In genomic region chr7:24971972-24972893, GRCm38 (mm10) we compare ENCODE assay signal across 8 mouse cellular contexts. TPM values are rescaled to one million over a fixed set of nuclear protein-coding genes. Genes with fewer than 3 reads are reported as not detected.
DNase-seq lines count a peak whose midpoint lies in the region; ATAC-seq and TF ChIP-seq lines count a peak whose summit lies in the region.

Gene Rabac1 (minus strand): TSS chr7:24972754.

- under 1% methylated on average over 45 of the region's 45 CpGs for WGBS in hindbrain, embryonic 13.5 days

- ATAC-seq in Patski, result peak; percentile 90
- peak; percentile 93 for ATAC-seq in hindbrain, embryonic 13.5 days (ENCODE audit: low FRiP score)

- peak within 1 kb of the TSS; percentile 67 for H3K4me2 ChIP-seq in hindbrain, embryonic 13.5 days

- peak within 1 kb of the TSS; percentile 80 for H3K4me3 ChIP-seq in hindbrain, embryonic 13.5 days

- peaks cover 14% of the 10 kb centered on the region for H3K36me3 ChIP-seq in hindbrain, embryonic 13.5 days

- no peaks in the 10 kb centered on the region for H3K9me3 ChIP-seq in hindbrain, embryonic 13.5 days

- peaks cover under 1% of the 10 kb centered on the region for H3K27me3 ChIP-seq in Patski
- no peaks in the 10 kb centered on the region for H3K27me3 ChIP-seq in hindbrain, embryonic 13.5 days

- POLR2A ChIA-PET in Patski (lab: Charles Lee), result interaction anchor here (1.1 kb wide), 1 partner anchor 89 kb away, joined by 4 read pairs; the partner anchor contains the start of gene Rps19

- peak; percentile 60 for TF ChIP-seq CTCF in Patski (IDR thresholded peaks at IDR 0.05)

- peaks cover 16% of the 10 kb centered on the region for H3K4me1 ChIP-seq in hindbrain, embryonic 13.5 days (replicated peaks)

- CTCF ChIA-PET in Patski (lab: Charles Lee), result interaction anchor here (0.9 to 1.3 kb wide), 7 partner anchors 13 to 155 kb away, joined by 3 to 5 read pairs (median 3); no protein-coding TSS in a partner anchor

- peak within 1 kb of the TSS; percentile 94 for H3K9ac ChIP-seq in hindbrain, embryonic 13.5 days

- in situ Hi-C loops in Patski (cut with MboI; ENCODE audit: low pct_unique_long_range_greater_than_20kb), result loop anchor here (5.0 kb wide), 1 partner anchor 90 kb away; the partner anchor contains the start of gene Rps19

- H3K27ac ChIP-seq in hindbrain, embryonic 13.5 days, result peak within 1 kb of the TSS; percentile 86

- DNase-seq in Patski (ENCODE audit: low read depth, low spot score), result peak; percentile 75
- DNase-seq in cerebellum, postnatal 14 days, result peak; percentile 91
- DNase-seq in frontal cortex, postnatal 14 days (ENCODE audit: low spot score in 2 of 2), result peak; percentile 88 to 92
- DNase-seq in layer of hippocampus, postnatal 25 days (ENCODE audit: extremely low spot score in 1 of 2, low spot score in 1 of 2), result peak; percentile 80 to 84
- peak; percentile 98 for DNase-seq in lung, postnatal 25 days (ENCODE audit: low spot score)
- peak; percentile 90 for DNase-seq in retina, embryonic 14.5 days (ENCODE audit: low spot score)
- peak; percentile 92 for DNase-seq in thymus, postnatal 4 days

RNA-seq across cellular contexts. Expression of gene Rabac1, which starts in this region (rescaled TPM):
- polyA plus RNA-seq in Patski (2021), result 211 TPM
- 220 and 226 TPM in 2 replicates for polyA plus RNA-seq in hindbrain, embryonic 13.5 days (2015; fragmentation: Nextera tagmentation; extraction: Ambion mirVana)
- total RNA-seq in layer of hippocampus, postnatal 25 days (2021), result 100 to 1,000 TPM; 270 to 302 TPM

Comparison
In these comparisons a context has a peak if more than half of its experiments do, and no peak if none do; other contexts are left out.
1. Peak in every context shown above with its lines: DNase-seq, ATAC-seq, H3K4me3 ChIP-seq and H3K27ac ChIP-seq.